Mouse (Mus musculus) MEL (cell line): ENCODE data around the gene Crk.

Experiments used
- CTCF ChIP-seq, 3 experiments: IDR thresholded peaks in 2 of 3; conservative IDR thresholded peaks in 1 of 3; 2 replicates each; pipeline ENCODE4 v1.5.1; 2011 to 2012; ENCODE audit warnings: low read length in 3 of 3, low read depth in 2 of 3, mild to moderate bottlenecking in 2 of 3, improper control_type of control experiment in 1 of 3, inconsistent platforms in 1 of 3, mixed read lengths in 1 of 3, moderate library complexity in 1 of 3; ENCODE audit not compliant: control insufficient read depth in 1 of 3, insufficient read depth in 1 of 3, poor library complexity in 1 of 3, severe bottlenecking in 1 of 3
- MAX ChIP-seq: IDR thresholded peaks from 2 replicates; pipeline ENCODE4 v1.6.1; 2011; ENCODE audit warnings: low read length, improper control_type of control experiment
- MYC ChIP-seq: IDR thresholded peaks from 2 replicates; pipeline ENCODE4 v1.6.1; 2011; ENCODE audit warnings: low read depth, mild to moderate bottlenecking, low read length, improper control_type of control experiment, moderate library complexity

DNA sequence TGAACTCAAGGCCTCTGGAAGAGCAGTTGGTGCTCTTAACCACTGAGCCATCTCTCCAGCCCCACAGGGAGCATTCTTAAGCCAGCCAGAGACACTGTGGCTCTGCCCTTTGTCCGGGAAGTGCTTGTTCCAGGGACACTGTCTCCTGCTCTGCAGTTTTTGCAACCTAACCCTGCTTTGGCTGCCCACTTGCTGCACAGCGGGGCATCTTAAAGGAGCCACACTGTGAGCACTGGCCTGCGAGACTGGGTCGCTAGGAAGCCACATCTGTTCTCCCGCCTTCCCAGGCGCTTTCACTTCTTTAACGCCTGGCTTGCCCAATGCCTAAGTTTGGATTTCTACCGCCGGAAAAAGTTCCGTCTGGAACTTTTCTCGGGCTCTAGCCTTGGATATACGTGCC lies 36.5 kb downstream of the Crk start:
- TF ChIP-seq CTCF (IDR thresholded peaks at IDR 0.05 in 2 of 3, conservative IDR thresholded peaks at IDR 0.05 in 1 of 3; ENCODE audit: control insufficient read depth in 1 of 3, insufficient read depth in 1 of 3, low read depth in 2 of 3, low read length in 3 of 3, poor library complexity in 1 of 3, severe bottlenecking in 1 of 3) (no peak), MAX (no peak), MYC (no peak)
